9 mouse cellular contexts compared by ENCODE assay signal in genomic region chr3:101379789-101380188, GRCm38 (mm10). TPM values are rescaled to one million over a fixed set of nuclear protein-coding genes. Genes with fewer than 3 reads are reported as not detected.
A peak's percentile ranks its signal among the peaks of the same experiment; 100 is the strongest.
DNase-seq lines count a peak whose midpoint lies in the region; ATAC-seq lines count a peak whose summit lies in the region.
"Had no signal": no experiment of that assay in that cellular context is flagged by ENCODE, and none has a peak within 500 bp of the region (broad histone marks: within the 10 kb centered on the region; RNA-seq: fewer than 3 reads in every experiment).

No protein-coding gene starts in this region.

- H3K4me3 ChIP-seq in embryonic facial prominence, embryonic 11.5 days (ENCODE audit: low read depth, low read length): peak overlapping the region; percentile 16; the same call in 1 of the 2 replicates
- H3K4me3 ChIP-seq in heart, embryonic 11.5 days (ENCODE audit: low read depth, low read length): peak overlapping the region; percentile 91
- peak overlapping the region; percentile 86 for H3K4me3 ChIP-seq in midbrain, embryonic 12.5 days

- H3K4me1 ChIP-seq in embryonic facial prominence, embryonic 11.5 days (ENCODE audit: control insufficient read depth, insufficient read depth, low read length): peaks cover 7% of the 10 kb centered on the region
- peaks cover 45% of the 10 kb centered on the region for H3K4me1 ChIP-seq in heart, embryonic 11.5 days (ENCODE audit: control insufficient read depth, insufficient read depth, low read length)
- peaks cover 53% of the 10 kb centered on the region for H3K4me1 ChIP-seq in midbrain, embryonic 12.5 days

- H3K27ac ChIP-seq in embryonic facial prominence, embryonic 11.5 days (replicated peaks; ENCODE audit: low read depth, low read length): no peak overlapping the region
- no peak overlapping the region for H3K27ac ChIP-seq in heart, embryonic 11.5 days (ENCODE audit: low read depth, low read length)
- H3K27ac ChIP-seq in midbrain, embryonic 12.5 days (replicated peaks): peak overlapping the region; percentile 26; the same call in 1 of the 2 replicates
- H3K27ac ChIP-seq: macrophage had no signal

- peak overlapping the region; percentile 86 for H3K4me2 ChIP-seq in embryonic facial prominence, embryonic 11.5 days (ENCODE audit: low read depth, low read length)
- H3K4me2 ChIP-seq in heart, embryonic 11.5 days: peak overlapping the region; percentile 91
- peak overlapping the region; percentile 93 for H3K4me2 ChIP-seq in midbrain, embryonic 12.5 days (replicated peaks)

- no peaks in the 10 kb centered on the region for H3K9me3 ChIP-seq in embryonic facial prominence, embryonic 11.5 days (replicated peaks; ENCODE audit: control insufficient read depth, low read length)
- no peaks in the 10 kb centered on the region for H3K9me3 ChIP-seq in heart, embryonic 11.5 days (replicated peaks; ENCODE audit: control insufficient read depth, low read length)
- H3K9me3 ChIP-seq in midbrain, embryonic 12.5 days: no peaks in the 10 kb centered on the region

- no peaks in the 10 kb centered on the region for H3K36me3 ChIP-seq in embryonic facial prominence, embryonic 11.5 days (replicated peaks; ENCODE audit: control insufficient read depth, insufficient read depth, low read depth, low read length)
- H3K36me3 ChIP-seq in heart, embryonic 11.5 days (ENCODE audit: control insufficient read depth, insufficient read depth, low read length): no peaks in the 10 kb centered on the region
- H3K36me3 ChIP-seq in midbrain, embryonic 12.5 days: no peaks in the 10 kb centered on the region

- no peaks in the 10 kb centered on the region for H3K27me3 ChIP-seq in embryonic facial prominence, embryonic 11.5 days (ENCODE audit: control insufficient read depth, insufficient read depth, low read length)
- no peaks in the 10 kb centered on the region for H3K27me3 ChIP-seq in heart, embryonic 11.5 days (ENCODE audit: control insufficient read depth, insufficient read depth, low read length)
- no peaks in the 10 kb centered on the region for H3K27me3 ChIP-seq in midbrain, embryonic 12.5 days

- peak; percentile 42 for DNase-seq in gastrocnemius, adult 18-20 months (ENCODE audit: low spot score)
- no peak for DNase-seq in gastrocnemius, adult 8-10 months (ENCODE audit: low spot score in 2 of 2)
- no peak for DNase-seq in embryonic facial prominence, embryonic 11.5 days (ENCODE audit: low spot score)
- DNase-seq in layer of hippocampus, adult 8-10 months (ENCODE audit: low spot score in 2 of 2): peak; percentile 60 to 68
- DNase-seq in ovary, postnatal 36 days (ENCODE audit: low spot score): no peak

- 0 out of 2 replicates have a peak overlapping the region, but pooled peaks have one; percentile 10 for H3K9ac ChIP-seq in embryonic facial prominence, embryonic 11.5 days (replicated peaks; ENCODE audit: low read length)
- peak overlapping the region; percentile 55; the same call in 1 of the 2 replicates for H3K9ac ChIP-seq in heart, embryonic 11.5 days (ENCODE audit: low read depth, low read length)
- H3K9ac ChIP-seq in midbrain, embryonic 12.5 days (replicated peaks): peak overlapping the region; percentile 45

- 25% methylated on average over 4 of the region's 4 CpGs for WGBS in embryonic facial prominence, embryonic 11.5 days
- WGBS in heart, embryonic 11.5 days (ENCODE audit: insufficient replicate concordance): 16% methylated on average over 4 of the region's 4 CpGs
- WGBS in midbrain, embryonic 12.5 days: 24% methylated on average over 4 of the region's 4 CpGs

- no peak for ATAC-seq in embryonic facial prominence, embryonic 11.5 days (replicated peaks; ENCODE audit: insufficient number of reproducible peaks, low FRiP score, low TSS enrichment, low read depth)
- ATAC-seq in heart, embryonic 11.5 days (replicated peaks; ENCODE audit: insufficient number of reproducible peaks, low FRiP score, low TSS enrichment): no peak
- ATAC-seq in midbrain, embryonic 12.5 days (ENCODE audit: low FRiP score, low read depth): no peak
- ATAC-seq in erythroblast, adult 5-6 weeks (replicated peaks; ENCODE audit: low FRiP score, poor library complexity, severe bottlenecking): no peak

RNA-seq across cellular contexts. Expression of gene Igsf3, which starts 2.9 kb away (rescaled TPM):
- 1 to 10 TPM; 2.9 to 3.7 TPM for total RNA-seq in gastrocnemius, adult 18-20 months (2021)
- total RNA-seq in gastrocnemius, adult 8-10 months (2022): 1 to 10 TPM; 3.1 to 4.4 (median 3.4) TPM
- polyA plus RNA-seq in embryonic facial prominence, embryonic 11.5 days (2014; fragmentation: Nextera tagmentation; extraction: Ambion mirVana): 40.6 and 42.3 TPM in 2 replicates
- 28.1 and 31.3 TPM in 2 replicates for polyA plus RNA-seq in heart, embryonic 11.5 days (2014; fragmentation: Nextera tagmentation; extraction: Ambion mirVana)
- 10 to 100 TPM; 16.4 to 17.7 (median 16.9) TPM for total RNA-seq in layer of hippocampus, adult 8-10 months (2022)
- polyA plus RNA-seq in midbrain, embryonic 12.5 days (2016; fragmentation: Nextera tagmentation; extraction: Ambion mirVana): 46.1 and 53.1 TPM in 2 replicates
- total RNA-seq in erythroblast, adult 5-6 weeks (2015; ENCODE audit: low replicate concordance): 0.84 and 0.96 TPM in 2 replicates
- total RNA-seq in erythroblast, adult 5-6 weeks (2017; ENCODE audit: low replicate concordance): 1.4 and 2.8 TPM in 2 replicates

Comparison
In these comparisons a context has a peak if more than half of its experiments do, and no peak if none do; other contexts are left out.
1. DNase-seq: peak in gastrocnemius, adult 18-20 months (single experiment) and layer of hippocampus, adult 8-10 months (2 of 2); none in gastrocnemius, adult 8-10 months (0 of 2), embryonic facial prominence, embryonic 11.5 days (single experiment) and ovary, postnatal 36 days (single experiment).
2. H3K4me3 ChIP-seq: peak in every context shown above with its lines; median percentile 91 in heart, embryonic 11.5 days; 86 in midbrain, embryonic 12.5 days; 16 in embryonic facial prominence, embryonic 11.5 days.
3. Peak in every context shown above with its lines, with median percentiles within 50 percentile points of each other: H3K4me2 ChIP-seq and H3K9ac ChIP-seq.